Mouse (Mus musculus) liver, embryonic 11.5 days (tissue): ENCODE results near the gene Cltrn. TPM values are rescaled to one million over a fixed set of nuclear protein-coding genes. Genes with fewer than 3 reads are reported as not detected.

Experiments
- ATAC-seq: fragments of 200-750 bp; cut with Nextera tagmentation; replicated peaks from 2 replicates; pipeline ENCODE4 v1.8.0; 2017; ENCODE audit warnings: moderate number of reproducible peaks, mild to moderate bottlenecking, moderate TSS enrichment, moderate library complexity; ENCODE audit not compliant: low FRiP score
- DNase-seq: peaks from one replicate; pipeline ENCODE4 v3.0.0-alpha.2; 2017; ENCODE audit warnings: low spot score
- H3K27ac ChIP-seq: fragments of 300-500 bp; sonication (generic); 2 replicates; pipeline ENCODE4 v1.5.1; 2014; ENCODE audit warnings: mild to moderate bottlenecking, low read depth, low read length, control low read depth
- H3K27me3 ChIP-seq: fragments of 300-500 bp; sonication (generic); replicated peaks from 2 replicates; pipeline ENCODE4 v1.6.1; 2014; ENCODE audit warnings: low read length, mixed read lengths; ENCODE audit not compliant: control insufficient read depth, insufficient read depth
- H3K36me3 ChIP-seq: fragments of 300-500 bp; sonication (generic); 2 replicates; pipeline ENCODE4 v1.6.1; 2014; ENCODE audit warnings: mild to moderate bottlenecking, low read length, moderate library complexity, mixed read lengths; ENCODE audit not compliant: control insufficient read depth, insufficient read depth
- H3K4me1 ChIP-seq: fragments of 300-500 bp; sonication (generic); replicated peaks from 2 replicates; pipeline ENCODE4 v1.6.1; 2014; ENCODE audit warnings: low read length, mixed read lengths; ENCODE audit not compliant: control insufficient read depth, insufficient read depth
- H3K4me2 ChIP-seq: fragments of 300-500 bp; sonication (generic); 2 replicates; pipeline ENCODE4 v1.6.1; 2014; ENCODE audit warnings: mild to moderate bottlenecking, control low read depth, moderate library complexity
- H3K4me3 ChIP-seq: fragments of 300-500 bp; sonication (generic); 2 replicates; pipeline ENCODE4 v1.5.1; 2014; ENCODE audit warnings: low read depth, low read length, control low read depth
- H3K9ac ChIP-seq: fragments of 300-500 bp; sonication (generic); 2 replicates; pipeline ENCODE4 v1.6.1; 2014; ENCODE audit warnings: low read depth, low read length, control low read depth
- H3K9me3 ChIP-seq: fragments of 300-500 bp; sonication (generic); 2 replicates; pipeline ENCODE4 v1.6.1; 2016; ENCODE audit warnings: low read length, inconsistent platforms, mixed read lengths; ENCODE audit not compliant: control insufficient read depth
- WGBS: fragments of 180-500 bp; shearing (Covaris S2); extraction: QIAGEN DNeasy Blood & Tissue Kit; methylation state at CpG from one replicate; pipeline ENCODE4 v1.1.7; 2014; 5-methylcytosine and 5-hydroxymethylcytosine counted together
- polyA plus RNA-seq: library from polyadenylated mRNA; unstranded; fragments of >200 nt; fragmentation: Nextera tagmentation; extraction: Ambion mirVana; gene quantifications from 2 replicates; pipeline ENCODE4 v1.2.1, GENCODE M21; 2014

The Cltrn gene
- polyA plus RNA-seq, 1 experiment from 2014 or later = 1.1 TPM

DNA sequence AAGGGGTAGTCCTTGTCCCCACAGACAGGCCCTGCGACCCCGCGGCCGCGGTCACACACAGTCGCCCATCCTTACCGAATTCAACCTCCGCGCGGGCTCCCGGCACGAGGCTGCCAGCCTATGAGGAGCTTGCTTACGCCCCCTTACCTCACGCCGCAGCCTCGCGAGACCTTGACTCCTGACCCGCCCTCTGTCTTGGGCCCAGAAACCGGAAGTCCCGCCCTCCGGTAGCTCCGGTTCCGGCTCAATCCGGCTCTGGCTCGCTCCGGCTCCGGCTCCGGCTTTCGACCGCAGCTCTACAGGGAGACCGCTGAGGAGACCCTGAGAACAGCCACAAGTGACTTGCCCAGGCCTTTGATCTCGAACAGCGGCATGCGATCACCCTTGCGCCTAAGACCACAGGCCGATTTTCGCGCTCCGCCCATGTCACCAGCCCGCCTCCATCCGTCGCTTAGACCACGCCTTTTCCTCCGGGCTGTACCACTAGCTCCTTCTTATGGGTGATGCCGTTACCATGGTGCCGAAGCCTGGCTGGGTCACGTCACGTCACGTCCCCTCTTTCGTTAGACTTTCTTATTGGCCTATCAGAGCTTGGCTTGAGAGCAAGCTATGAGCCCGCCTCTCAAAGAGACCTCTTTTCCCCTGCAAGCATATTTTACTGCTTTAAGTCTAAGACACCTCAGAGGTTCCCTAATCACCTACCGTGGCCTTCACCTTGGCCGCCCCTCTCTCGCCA lies 12.4 kb upstream of the Cltrn start, which contains the start of gene Siah1b:
TSS of gene Siah1b (minus strand) at position 454 of the 736 bp plus-strand sequence.
- DNase-seq (peak; percentile 82), ATAC-seq (peak; percentile 96)
- 18% methylated on average over 51 of the region's 54 CpGs for WGBS
- Histone ChIP-seq H3K36me3 (peaks cover 4% of the 10 kb centered on the region; the same call in 1 of the 2 replicates), H3K27ac (peak within 1 kb of the TSS; percentile 38; the same call in 1 of the 2 replicates), H3K4me1 (no peaks in the 10 kb centered on the region), H3K4me2 (peak within 1 kb of the TSS; percentile 71), H3K9me3 (no peaks in the 10 kb centered on the region), H3K4me3 (peak within 1 kb of the TSS; percentile 67), H3K27me3 (no peaks in the 10 kb centered on the region; the same call in 1 of the 2 replicates), H3K9ac (peak within 1 kb of the TSS; percentile 68)

DNA sequence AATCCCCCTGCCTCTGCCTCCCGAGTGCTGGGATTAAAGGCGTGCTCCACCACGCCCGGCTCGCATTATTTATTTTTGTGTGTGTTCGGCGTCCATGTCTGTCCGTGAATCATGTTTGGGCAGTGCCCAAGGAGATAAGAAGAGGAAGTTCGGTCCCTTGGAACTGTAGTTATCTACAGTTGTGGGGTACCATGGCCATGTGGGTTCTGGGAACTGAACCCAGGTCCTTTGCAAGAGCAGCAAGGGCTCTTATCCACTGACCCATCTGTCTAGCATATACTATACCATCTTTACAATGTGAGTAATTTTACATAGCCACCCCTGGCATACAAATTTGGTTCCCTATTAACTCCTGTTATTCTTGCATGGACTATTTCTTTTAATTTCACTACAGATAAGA lies 6.6 kb upstream of the Cltrn start:
- Histone ChIP-seq H3K9ac (no peak overlapping the region), H3K4me1 (no peaks in the 10 kb centered on the region), H3K9me3 (no peaks in the 10 kb centered on the region), H3K27ac (no peak overlapping the region), H3K4me2 (no peak overlapping the region), H3K4me3 (no peak overlapping the region), H3K27me3 (no peaks in the 10 kb centered on the region), H3K36me3 (no peaks in the 10 kb centered on the region)
- DNase-seq = no peak
- peak; percentile 81 for ATAC-seq
- 69% methylated on average over 9 of the region's 9 CpGs for WGBS

- Histone ChIP-seq H3K27ac (no peak overlapping the region), H3K27me3 (peaks cover 8% of the 10 kb centered on the region), H3K36me3 (no peaks in the 10 kb centered on the region), H3K4me3 (no peak overlapping the region), H3K4me1 (no peaks in the 10 kb centered on the region; the same call in 1 of the 2 replicates), H3K9ac (no peak overlapping the region), H3K9me3 (no peaks in the 10 kb centered on the region), H3K4me2 (no peak overlapping the region)
- 76% methylated on average over 11 of the region's 11 CpGs for WGBS
- DNase-seq (no peak), ATAC-seq (no peak)
Measured at GRCm38 (mm10) chrX:164089916-164090315, 1.3 kb downstream of the Cltrn start.

DNA sequence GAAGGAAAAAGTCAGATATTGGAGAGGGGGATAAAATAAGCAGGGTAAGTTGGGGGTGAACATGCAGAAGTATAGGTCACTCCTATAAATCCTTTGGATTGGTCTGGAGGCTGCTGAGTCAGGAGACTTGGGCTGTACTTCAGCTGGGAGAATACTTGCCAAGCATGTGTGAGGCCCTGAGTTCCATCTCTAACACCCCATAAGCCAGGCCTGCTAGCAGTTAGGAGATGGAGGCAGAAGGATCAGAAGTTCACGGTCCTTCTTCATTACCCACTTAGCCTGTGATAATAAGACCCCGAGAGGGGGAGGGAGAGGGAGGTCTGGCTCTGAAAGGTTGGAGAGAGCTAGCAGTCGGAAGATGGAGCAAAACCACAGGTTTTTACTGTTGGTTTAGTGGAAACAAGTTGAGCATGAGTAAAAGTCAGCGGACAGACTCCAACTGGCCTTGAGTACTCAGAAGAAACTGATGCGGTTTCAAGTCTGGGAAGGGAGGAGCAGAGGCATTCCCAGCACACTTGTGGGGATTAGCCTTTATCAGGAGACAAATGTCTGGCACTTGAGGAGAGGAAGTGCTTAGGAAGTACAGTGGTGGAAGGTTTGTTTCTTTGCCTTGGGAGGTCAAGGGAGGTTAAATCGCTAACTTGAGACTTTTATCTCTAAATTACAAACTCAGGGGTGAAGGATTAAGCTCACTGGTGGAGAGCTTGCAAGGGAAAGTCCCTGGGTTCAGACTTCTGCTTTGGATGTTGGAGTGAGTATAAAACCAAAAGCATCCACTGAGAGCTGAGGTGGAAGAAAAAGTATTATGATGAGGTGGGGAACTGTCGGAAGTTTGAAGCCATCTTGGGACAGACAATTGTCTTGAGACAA lies 3.9 kb downstream of the Cltrn start:
- Histone ChIP-seq H3K36me3 (no peaks in the 10 kb centered on the region), H3K4me2 (no peak overlapping the region), H3K9ac (no peak overlapping the region), H3K4me1 (no peaks in the 10 kb centered on the region; the same call in 1 of the 2 replicates), H3K9me3 (no peaks in the 10 kb centered on the region), H3K27me3 (peaks cover 8% of the 10 kb centered on the region), H3K27ac (no peak overlapping the region), H3K4me3 (no peak overlapping the region)
- DNase-seq = no peak
- WGBS = 38% methylated on average over 7 of the region's 7 CpGs
- no peak for ATAC-seq

GRCm38 (mm10) chrX:164093435-164093834 lies 4.8 kb downstream of the Cltrn start:
- Histone ChIP-seq H3K9me3 (no peaks in the 10 kb centered on the region), H3K9ac (no peak overlapping the region), H3K36me3 (no peaks in the 10 kb centered on the region), H3K4me3 (no peak overlapping the region), H3K27ac (no peak overlapping the region), H3K27me3 (peaks cover 8% of the 10 kb centered on the region), H3K4me1 (no peaks in the 10 kb centered on the region; the same call in 1 of the 2 replicates), H3K4me2 (no peak overlapping the region)
- WGBS = 54% methylated on average over 5 of the region's 5 CpGs
- DNase-seq = no peak
- peak; percentile 75 for ATAC-seq

- ATAC-seq = peak; percentile 74
Measured at GRCm38 (mm10) chrX:164095838-164096237, 7.2 kb downstream of the Cltrn start.

GRCm38 (mm10) chrX:164101483-164101882 lies 12.9 kb downstream of the Cltrn start:
- H3K4me2 ChIP-seq = no peak overlapping the region
- ATAC-seq (no peak), DNase-seq (no peak)
- H3K4me1 ChIP-seq = no peaks in the 10 kb centered on the region
- no peak overlapping the region for H3K27ac ChIP-seq
- H3K27me3 ChIP-seq = peaks cover 2% of the 10 kb centered on the region; the same call in 1 of the 2 replicates
- no peak overlapping the region for H3K9ac ChIP-seq
- no peaks in the 10 kb centered on the region for H3K36me3 ChIP-seq
- no peak overlapping the region for H3K4me3 ChIP-seq
- no peaks in the 10 kb centered on the region for H3K9me3 ChIP-seq

More at GRCm38 (mm10) chrX:164095838-164096237, 7.2 kb downstream of the Cltrn start:
- Histone ChIP-seq H3K9ac (no peak overlapping the region), H3K4me3 (no peak overlapping the region), H3K27ac (no peak overlapping the region), H3K27me3 (peaks cover 10% of the 10 kb centered on the region; the same call in 1 of the 2 replicates), H3K4me2 (no peak overlapping the region), H3K9me3 (no peaks in the 10 kb centered on the region), H3K4me1 (no peaks in the 10 kb centered on the region; the same call in 1 of the 2 replicates), H3K36me3 (no peaks in the 10 kb centered on the region)
- WGBS = 50% methylated on average over 2 of the region's 2 CpGs
- DNase-seq = no peak

GRCm38 (mm10) chrX:164102198-164102597 lies 13.6 kb downstream of the Cltrn start:
- Histone ChIP-seq H3K36me3 (no peaks in the 10 kb centered on the region), H3K4me1 (no peaks in the 10 kb centered on the region), H3K4me3 (no peak overlapping the region), H3K27me3 (peaks cover 2% of the 10 kb centered on the region; the same call in 1 of the 2 replicates), H3K4me2 (no peak overlapping the region), H3K9me3 (no peaks in the 10 kb centered on the region), H3K27ac (no peak overlapping the region), H3K9ac (no peak overlapping the region)
- ATAC-seq (no peak), DNase-seq (no peak)
- 74% methylated on average over 7 of the region's 7 CpGs for WGBS
